Mouse (Mus musculus): ENCODE results near the gene Cdkal1.

Gene Cdkal1

DNA sequence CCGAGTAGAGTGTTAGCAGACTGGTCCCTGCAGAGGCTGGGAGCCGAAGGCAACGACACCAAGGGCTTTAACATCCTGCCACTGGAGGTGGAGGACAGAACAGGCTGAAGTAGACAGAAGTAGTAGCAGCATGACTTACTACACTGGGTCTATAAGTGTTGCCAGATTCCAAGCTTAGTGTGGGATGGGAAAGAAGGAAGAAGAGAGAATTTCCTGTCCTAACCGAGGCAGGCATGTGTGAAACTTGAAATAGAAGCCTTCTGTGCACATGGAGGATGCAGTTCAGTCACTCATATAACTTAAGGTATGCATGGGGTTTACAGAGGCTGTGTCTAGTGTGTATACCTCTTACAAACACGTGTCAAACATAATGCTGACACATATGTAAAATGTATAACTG is 465.4 kb downstream of the Cdkal1 start:
- DNase-seq, result no peak

DNA sequence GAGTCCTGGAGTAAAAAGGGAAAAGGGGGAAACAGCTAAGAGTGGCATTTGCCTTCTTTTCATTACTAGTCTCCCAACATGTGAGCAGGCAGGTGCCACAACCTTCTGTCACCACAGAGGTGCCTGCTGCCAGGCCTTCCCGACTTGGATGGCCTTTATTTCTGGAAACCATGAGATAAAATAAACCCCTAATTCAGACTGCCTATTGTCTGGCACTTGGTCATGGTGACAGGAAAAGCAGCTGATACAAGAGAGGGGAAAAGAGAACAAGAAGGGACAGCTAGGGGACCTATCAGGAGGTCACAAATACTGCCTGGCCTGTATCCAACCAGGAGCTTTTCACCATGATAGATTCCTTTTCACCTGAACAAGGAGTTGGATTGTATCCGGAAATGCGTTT is 466.6 kb downstream of the Cdkal1 start:
- DNase-seq, result no peak

DNA sequence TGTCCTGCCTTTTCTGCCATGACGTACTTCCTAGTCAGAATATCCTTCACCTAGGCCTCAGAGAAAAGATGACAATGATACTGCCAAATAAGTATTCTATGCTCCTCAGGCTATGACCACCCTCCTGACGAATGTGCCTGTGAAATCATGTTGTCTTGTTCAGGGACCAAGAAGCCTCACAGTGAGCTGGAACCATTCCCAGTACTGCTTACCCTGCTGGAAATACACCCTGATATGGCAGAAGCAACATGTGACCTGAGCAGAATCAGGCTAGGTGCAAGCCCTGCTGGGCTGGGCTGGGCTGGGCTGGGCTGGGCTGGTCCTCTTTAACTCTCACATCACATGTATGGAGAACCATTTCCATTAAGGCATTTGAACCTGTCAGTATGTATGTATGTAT is 477.9 kb downstream of the Cdkal1 start:
- DNase-seq, result peak; percentile 25 to 35

DNA sequence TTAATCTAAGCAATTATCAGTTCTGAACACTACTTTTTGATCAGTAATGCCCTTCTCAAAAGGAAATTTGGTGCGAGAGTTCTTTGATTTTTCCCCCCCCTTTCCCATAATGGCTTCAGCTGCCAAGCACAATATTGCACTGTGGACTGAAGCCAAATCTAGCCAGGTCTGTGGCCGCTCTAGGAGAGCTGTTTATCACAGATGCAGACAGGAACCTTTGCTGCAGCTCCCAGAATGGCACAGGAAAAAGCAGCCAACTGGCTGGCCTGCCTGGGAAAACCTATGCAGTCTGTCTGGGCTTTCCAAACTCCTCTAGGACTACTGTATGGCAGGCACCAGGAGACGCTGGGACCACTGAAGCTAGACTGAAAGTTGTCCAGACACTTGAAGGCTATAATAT is 483.6 kb downstream of the Cdkal1 start:
- peak; percentile 55 to 73 for DNase-seq

DNA sequence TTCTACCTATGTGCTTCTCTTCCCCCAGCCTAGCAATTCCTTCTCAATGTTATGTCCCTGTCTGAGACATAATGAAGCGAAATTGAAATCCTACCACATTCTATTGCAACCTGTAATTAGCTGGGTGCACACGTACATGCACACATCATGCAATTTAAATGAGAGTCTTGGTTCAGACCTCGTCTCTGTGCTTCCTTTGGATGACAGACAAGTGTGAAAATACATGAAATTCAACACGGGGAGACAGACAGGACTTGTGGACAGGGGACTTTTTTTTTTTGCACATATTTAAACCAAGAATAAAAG is 484.1 kb downstream of the Cdkal1 start:
- no peak for DNase-seq

DNA sequence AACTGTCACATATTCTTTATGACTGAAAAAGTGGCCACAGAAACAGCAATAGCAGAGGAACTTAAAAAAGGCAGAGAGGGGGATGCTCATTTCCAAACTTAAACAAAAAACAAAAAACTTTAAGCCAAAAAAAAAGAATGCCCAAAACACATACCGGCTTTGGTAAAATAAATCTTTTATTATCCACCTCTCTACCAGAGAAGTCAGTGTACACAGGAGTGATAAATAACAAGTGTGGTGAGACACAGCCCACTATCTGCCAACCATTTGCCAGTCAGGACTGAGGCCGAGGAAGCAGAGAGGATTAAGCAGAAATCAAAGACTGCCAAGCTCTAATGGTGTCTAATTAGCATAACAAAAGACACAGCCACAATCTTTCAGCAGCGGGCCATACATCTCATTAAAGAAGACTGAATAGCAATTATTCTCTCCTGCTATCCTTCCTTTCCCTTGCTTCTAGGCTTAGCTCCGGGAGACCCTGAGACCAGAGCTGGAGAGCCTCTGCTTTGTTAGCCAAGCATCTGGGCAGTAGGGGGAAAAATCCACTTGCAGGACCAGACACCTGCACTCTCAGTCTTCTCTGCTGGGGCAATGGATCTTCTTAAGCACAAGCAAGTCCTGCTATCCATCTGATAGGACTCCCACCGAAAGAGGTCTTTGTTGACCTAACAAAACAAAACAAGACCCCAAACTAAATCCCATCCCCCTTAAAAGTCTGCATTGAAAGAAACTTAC is 484.6 kb downstream of the Cdkal1 start:
- no peak for DNase-seq

DNA sequence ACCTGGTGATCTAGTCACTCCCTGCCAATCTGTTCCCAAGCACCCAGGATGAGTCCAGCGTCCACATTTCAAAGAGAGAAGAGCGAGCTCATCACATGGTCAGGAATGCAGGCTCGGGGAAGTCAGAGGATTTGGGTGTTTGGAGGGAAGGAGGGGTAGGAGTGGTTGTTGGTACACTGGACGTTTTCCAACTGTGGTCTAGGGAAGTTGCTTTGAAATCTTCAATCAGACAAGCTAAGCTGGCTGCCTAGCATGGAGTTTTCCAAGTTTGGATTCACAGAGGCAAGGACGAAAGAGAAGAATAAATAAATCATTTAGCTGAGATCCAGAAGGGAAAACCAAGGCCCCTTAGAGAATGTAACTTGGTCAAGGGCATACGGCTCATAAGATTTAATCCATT is 486.7 kb downstream of the Cdkal1 start:
- no peak for DNase-seq

DNA sequence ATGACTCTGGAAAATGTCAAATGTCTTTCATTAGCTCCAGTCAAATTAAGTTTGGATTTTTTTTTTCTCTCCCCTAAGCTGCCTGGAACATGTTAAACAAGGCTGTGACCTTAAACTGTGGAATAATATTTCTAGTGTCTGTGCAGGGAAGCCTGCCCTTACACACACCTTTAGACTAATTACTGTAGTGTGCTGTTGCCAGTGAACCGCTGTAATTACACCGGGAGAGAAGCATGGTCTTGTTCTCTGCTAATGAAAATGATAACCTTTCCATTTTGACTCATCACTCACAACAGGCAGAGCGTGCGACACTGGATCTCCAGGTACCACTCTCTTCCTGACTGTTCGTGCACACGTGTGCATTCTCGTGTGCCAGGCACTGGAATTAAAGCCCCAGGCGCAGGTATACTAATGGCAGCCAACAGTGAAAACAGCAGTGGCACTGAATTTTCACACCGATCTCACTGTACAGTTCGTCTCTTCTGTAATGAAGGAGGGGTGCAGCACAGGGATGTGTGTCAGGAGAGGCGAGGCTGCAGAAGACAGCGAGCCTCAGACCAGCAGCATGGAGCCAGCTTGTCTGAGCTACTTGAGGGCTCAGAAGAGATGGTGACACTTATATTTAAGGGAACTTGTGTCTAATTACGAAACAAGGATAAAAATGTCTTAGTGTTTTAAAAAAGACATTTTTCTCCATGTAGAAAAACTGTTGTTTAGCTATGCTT is 490.4 kb downstream of the Cdkal1 start:
- peak in 1 of 2 experiments; percentile 13 for DNase-seq

DNA sequence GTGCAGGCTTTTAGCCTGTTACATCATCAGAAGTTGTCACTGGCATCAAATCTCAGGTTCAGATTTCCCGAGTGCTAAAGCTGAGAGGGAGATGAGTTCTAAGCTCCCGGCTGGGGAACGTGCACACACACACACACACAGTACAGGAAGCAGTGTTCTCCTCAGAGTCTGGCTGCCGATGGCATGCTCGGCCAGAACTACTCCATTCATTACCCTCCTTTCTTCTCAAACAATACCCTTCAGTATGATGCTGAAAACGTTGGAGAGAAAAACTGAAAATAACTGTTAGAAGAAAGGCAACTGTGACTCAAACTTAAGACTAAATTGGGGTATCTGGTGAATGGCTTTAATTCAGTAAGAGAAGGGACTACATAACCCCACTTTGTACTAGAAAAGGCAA is 491.5 kb downstream of the Cdkal1 start:
- DNase-seq, result no peak

DNA sequence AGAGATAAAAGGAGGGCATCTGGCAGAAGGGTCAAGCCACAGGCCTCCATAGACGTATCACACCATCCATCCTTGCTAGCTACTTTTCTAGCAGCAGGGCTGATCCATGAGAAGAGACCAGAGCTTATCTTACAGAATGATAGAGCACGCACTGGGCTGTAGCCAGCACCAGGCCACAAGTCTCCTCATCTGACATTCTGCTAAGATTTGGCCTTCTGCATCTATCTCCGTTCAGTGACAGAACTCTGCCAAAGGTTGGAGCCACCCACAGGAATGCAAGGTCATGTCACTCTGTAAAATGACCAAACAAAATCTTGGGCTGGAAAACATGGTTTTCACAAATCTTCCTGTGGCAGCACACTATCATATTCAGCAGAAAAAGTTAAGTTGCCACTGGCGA is 493.6 kb downstream of the Cdkal1 start:
- no peak for DNase-seq

DNA sequence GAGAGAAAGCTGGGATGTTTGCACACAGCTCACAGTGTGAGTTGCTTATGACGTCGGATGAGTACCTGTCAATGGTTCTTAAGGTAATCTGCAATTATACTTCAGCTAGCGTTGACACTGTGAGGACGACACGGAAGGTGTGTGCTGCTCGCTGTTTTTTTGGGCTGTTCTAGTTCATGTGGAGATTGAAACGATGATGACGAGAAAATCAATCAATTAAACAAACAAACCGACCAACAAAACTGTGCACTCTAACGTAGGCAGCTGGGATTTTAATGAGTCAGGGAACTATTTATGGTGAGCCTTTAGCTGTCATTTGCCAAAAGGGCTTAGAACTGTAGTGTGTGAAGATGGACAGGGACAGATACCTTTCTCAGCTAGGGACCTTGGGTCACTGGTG is 494.6 kb downstream of the Cdkal1 start:
- no peak for DNase-seq

DNA sequence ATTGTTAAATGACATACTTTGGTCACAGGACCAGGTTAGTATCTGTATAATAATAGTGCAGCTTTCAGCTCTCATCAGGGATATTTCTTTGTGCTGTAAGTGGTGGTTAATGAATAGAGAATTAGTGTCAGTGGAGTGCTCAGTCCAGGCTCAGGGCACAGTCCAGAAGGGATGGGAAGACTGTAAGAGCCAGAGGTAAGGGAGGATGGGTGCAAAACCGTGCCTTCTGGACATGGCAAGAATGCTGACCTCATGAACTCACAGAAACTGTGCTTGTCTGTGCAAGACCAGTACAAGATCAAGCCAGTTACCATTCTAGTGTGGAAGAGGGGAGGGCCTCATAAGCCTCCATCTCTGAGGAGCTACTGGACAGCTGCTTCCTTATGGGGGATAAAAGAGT is 496.1 kb downstream of the Cdkal1 start:
- DNase-seq, result no peak

DNA sequence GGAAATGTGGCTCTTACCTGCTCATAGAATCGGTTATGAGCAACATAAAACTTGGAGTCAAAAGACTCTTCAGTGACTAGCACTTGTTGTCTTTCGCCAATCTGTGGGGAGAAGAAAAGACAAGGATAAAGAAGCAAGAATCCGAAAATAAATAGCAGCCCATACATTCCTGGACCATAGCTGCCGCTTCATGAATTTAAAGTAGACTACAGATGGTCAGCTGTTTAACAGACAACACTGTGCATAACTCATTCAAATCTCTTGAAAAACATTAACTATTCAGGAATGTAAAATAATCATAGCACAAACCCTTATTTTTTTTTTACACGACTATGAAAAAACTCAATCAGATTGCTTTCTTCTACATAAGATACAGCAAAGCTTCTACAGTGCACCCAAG is 498.0 kb downstream of the Cdkal1 start:
- DNase-seq, result no peak

DNA sequence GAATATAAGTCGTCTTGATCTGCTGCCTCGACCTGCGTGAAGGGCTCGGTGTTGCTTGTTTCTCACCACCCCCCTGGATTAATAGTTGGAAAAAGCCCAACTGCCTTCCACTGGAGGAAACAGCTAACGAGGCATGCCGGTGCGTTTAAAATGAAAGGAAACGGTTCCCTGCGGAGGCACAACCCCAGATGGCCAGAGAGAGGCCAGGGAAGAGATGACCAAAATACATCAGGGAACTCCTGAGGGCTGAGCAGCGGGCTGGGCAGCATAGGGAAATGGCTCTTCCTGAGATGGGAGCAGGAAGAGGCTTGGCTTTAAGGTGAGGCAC is 499.4 kb downstream of the Cdkal1 start:
- DNase-seq, result peak; percentile 40 to 43

DNA sequence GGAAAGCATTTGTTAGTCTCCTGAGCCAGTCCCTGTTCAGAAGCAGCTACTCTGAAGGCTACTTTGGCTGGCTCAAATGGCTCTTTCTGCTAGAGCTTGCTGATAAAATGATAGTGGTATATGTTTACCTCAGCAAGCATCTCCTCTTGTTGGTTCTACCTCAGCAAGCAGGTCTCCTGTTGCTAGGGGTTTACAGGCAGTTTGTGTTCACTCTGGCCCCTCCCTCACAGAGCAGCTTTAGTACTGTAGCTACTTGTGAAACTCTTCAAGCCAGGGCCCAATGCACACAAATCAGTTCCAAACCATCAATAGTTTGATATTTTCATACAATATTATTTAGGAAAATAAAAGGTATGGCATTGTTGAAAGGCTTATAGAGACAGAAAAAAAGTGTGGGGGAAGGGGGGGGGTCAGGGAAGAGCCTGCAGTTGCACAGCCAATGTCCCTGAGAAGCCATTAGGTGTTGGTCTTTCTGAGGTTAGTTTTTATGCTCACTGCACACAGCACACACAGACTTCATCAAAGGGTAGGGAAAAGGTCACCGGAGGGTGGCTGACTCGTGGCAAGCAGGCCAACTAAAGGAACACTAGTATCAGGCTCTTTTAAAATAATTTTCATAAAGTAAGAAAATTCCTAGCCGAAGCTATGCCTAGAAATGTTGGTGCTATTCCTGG is 499.9 kb downstream of the Cdkal1 start:
- DNase-seq, result no peak

DNA sequence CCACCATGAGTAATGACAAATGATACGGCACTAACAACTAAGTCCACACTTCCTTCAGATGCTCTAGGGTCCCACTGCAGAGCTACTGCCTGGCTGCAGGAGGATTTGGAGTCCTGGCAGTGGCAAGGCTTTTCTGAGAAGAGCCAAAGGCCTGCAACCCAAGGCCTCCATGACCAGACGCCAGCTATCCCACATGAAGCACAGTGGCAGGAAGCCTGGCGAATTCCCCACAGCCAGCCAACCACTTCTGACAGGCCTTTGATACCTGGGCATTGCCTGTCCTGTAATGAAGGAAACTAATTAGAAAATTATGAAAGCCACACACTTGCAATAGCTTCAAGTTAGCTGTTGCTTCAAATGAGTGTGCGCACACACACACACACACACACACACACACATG is 500.5 kb downstream of the Cdkal1 start:
- no peak for DNase-seq

DNA sequence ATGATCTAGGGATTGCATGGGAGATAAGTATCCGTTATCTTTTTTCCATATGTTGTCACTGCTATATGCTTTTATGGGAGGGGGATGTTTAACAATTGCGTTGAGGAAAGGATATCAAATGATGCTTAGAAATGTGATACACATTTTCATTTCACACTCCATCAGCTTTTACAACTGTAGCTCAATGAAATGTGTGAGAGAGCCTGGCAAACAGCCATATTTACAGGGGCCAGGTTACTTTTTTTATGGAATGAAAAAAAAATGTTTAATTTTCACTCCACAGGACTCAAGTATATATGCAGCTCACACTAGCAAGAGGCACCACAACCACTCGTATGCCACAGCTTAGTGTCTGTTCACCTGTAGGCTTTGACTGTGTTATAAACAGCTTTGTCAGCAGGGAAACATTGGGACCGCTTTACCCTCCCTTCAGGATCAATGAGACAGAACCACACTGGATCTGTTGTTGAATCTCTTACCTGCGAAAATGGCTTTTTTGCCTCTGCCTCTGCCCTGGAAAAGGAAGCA is 501.5 kb downstream of the Cdkal1 start:
- DNase-seq, result no peak

DNA sequence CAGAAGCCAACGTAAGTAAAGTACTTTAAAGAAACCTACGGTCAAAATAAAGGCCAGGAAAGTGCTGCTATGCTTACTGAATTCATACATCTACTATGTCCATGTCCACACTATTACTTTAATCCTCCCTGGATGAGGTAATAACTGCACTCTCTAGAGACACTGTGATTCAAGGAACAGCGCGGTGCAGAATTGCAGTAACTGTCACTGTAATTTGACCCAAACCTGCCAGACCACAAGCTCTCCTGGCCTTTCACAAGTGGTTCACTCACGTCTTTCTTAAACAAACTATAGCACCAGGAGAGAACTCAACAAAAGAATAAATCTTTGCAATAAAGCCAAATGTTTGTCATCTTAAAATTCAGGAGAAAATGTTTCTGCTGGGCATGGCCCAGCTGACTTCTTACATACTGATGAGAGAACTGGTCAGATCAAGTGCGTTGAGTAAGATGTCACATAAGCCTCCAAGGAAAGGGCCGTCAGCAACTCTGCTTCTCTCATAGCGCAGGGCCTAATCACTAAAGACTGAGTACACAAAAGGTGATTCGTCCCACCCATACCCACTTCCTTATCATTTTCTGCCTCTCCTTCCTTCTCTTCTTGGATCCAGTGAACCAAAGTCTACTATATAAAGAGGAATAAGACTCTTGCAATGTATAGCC is 504.3 kb downstream of the Cdkal1 start:
- no peak for DNase-seq

DNA sequence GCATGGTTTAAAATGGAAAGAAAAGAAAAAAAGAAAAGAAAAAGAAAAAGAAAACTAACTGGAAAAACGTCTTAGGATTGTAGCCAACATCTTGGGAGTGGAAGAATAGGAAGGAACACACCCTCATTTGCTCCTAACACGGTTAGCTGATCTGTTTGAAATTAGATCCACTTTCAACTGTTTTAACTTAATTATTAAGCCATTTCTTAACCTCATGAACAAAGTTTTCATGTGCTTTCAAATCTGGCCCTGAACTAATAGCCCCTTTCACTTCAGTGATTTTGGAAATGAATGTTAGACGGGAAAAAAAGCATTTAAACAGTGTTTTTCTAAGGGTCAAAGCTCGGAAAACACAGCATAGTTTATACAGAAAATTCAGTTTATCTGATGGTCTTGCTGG is 505.5 kb downstream of the Cdkal1 start:
- no peak for DNase-seq

DNA sequence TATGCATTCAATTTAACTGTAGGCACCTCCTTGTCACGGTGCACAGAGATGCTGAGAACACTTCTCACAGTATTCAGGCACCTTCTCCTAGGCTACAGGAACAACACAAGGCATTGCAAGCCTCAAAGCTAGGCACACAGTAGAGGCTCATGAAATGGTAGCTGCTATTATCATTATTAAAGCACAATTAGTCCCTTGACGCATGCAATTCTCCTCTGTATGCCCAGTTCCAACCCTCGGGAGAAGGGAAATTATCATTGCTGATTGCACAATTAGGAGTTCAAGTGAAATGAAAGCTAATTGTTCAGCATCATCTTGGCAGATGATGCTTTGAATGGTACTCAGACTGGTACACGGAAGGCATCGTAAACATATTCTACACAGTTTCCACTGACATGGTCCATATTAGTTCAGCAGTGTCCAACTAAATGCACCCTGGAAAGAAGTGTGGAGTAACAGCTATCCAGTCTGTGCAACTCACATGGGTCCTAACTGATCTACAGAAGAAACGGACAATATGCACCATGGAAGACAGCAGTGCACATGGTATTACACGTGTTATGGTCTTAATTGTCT is 506.0 kb downstream of the Cdkal1 start:
- DNase-seq, result no peak

DNA sequence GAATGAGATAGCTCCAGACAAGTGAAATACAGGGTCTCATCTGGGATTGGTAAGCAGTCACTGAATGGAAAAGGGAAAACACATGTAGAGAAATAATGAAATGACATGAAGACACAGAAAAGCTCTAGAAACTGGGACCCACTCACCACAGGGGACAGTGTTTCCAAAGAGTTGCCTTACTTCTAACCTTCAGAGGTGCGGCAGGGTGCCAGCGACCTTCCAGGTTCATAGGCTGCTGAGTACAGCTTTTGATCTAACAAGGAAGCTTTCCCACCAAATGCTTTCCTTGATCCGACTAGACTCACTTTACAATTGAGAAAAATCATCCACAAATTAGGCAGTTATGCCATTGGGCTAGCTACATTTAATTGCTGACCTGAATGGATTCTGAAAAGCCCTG is 507.1 kb downstream of the Cdkal1 start:
- no peak for DNase-seq

DNA sequence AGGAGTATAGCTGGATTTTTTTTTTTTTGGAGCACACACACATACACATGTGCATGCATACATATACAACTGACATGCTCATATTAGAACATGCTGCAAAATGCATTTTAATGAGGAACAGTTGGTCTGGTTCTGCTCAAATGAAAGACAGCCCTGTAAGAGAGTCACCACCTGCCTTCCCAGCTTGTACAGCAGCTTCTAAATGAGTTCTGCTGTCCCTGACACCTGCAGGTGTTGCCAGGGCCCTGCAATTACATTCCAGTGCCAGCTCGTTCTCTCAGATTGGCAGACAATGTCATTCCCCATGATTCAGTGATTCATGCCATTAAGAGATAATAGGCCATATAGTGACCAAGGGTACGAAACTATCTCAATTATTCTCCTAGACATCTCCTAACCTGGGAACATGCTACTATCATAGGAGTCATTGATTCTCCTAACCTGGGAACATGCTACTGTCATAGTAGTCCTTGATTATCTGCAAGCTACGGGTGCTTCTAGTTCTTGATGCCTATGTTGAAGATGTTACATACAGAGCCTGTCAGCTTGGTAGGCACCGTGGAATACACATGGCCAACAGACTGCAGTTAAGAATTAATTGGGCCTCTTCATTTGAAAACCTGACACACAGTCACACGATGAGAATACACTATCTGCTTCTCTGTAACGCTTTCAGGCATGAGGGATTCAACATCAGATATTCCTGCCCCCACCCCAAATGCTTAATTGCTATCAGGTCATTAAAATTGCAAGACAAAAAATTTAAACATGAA is 522.6 kb downstream of the Cdkal1 start:
- DNase-seq, result peak; percentile 57 to 67
